9 mouse cellular contexts compared by ENCODE assay signal in genomic region chr15:10982064-10982435, GRCm38 (mm10). TPM values are rescaled to one million over a fixed set of nuclear protein-coding genes. Genes with fewer than 3 reads are reported as not detected.
DNase-seq lines count a peak whose midpoint lies in the region; ATAC-seq and TF ChIP-seq lines count a peak whose summit lies in the region.
"Had no signal": no experiment of that assay in that cellular context is flagged by ENCODE, and none has a peak within 500 bp of the region (broad histone marks: within the 10 kb centered on the region; RNA-seq: fewer than 3 reads in every experiment).

No protein-coding gene starts in this region.

- TF ChIP-seq EP300 in liver, postnatal 0 days (IDR thresholded peaks at IDR 0.05; ENCODE audit: low read depth), result no peak

- peak overlapping the region; percentile 66 for H3K4me2 ChIP-seq in liver, postnatal 0 days (ENCODE audit: low read depth, low read length)

- TF ChIP-seq CTCF in liver, postnatal 0 days (IDR thresholded peaks at IDR 0.05; ENCODE audit: low read depth), result no peak

- H3K4me1 ChIP-seq in erythroblast, embryonic 14.5 days (ENCODE audit: control insufficient read depth), result peaks cover 19% of the 10 kb centered on the region
- H3K4me1 ChIP-seq in liver, postnatal 0 days (ENCODE audit: insufficient read depth), result peaks cover 3% of the 10 kb centered on the region; the same call in 1 of the 2 replicates

- no peak for ATAC-seq in erythroblast, adult 5-6 weeks (replicated peaks; ENCODE audit: low FRiP score, poor library complexity, severe bottlenecking)
- peak; percentile 2 for ATAC-seq in CD4-positive, CD25-positive, alpha-beta regulatory T cell, adult 4 months
- ATAC-seq in liver, postnatal 0 days, result no peak

- peak overlapping the region; percentile 80 for H3K4me3 ChIP-seq in erythroblast, embryonic 14.5 days (replicated peaks)
- peak overlapping the region; percentile 59 for H3K4me3 ChIP-seq in liver, postnatal 0 days (ENCODE audit: low read depth, low read length)

- peaks cover 3% of the 10 kb centered on the region for H3K36me3 ChIP-seq in erythroblast, embryonic 14.5 days (ENCODE audit: control insufficient read depth)
- peaks cover 4% of the 10 kb centered on the region for H3K36me3 ChIP-seq in liver, postnatal 0 days (replicated peaks; ENCODE audit: insufficient read depth, low read length)

- WGBS in liver, postnatal 0 days (ENCODE audit: insufficient replicate concordance), result 5% methylated on average over 6 of the region's 6 CpGs

- H3K9me3 ChIP-seq in erythroblast, embryonic 14.5 days (ENCODE audit: control insufficient read depth, low read length), result no peaks in the 10 kb centered on the region
- no peaks in the 10 kb centered on the region for H3K9me3 ChIP-seq in liver, postnatal 0 days (ENCODE audit: low read length)

- no peaks in the 10 kb centered on the region for H3K27me3 ChIP-seq in erythroblast, embryonic 14.5 days (ENCODE audit: control insufficient read depth)
- H3K27me3 ChIP-seq in liver, postnatal 0 days (ENCODE audit: insufficient read depth, low read length), result no peaks in the 10 kb centered on the region

- H3K27ac ChIP-seq in liver, postnatal 0 days (ENCODE audit: low read depth), result peak overlapping the region; percentile 86

- peak; percentile 4 for DNase-seq in forelimb bud, embryonic 11.5 days (ENCODE audit: low read depth, low spot score)
- DNase-seq in liver, postnatal 0 days, result no peak
- no peak for DNase-seq in right cerebral cortex, postnatal 36 days (ENCODE audit: low spot score in 2 of 2)
- DNase-seq in left cerebral cortex, postnatal 10 days (ENCODE audit: extremely low spot score in 1 of 2, low spot score in 2 of 2), result no peak
- no peak for DNase-seq in adipocyte (ENCODE audit: low spot score)

- peak overlapping the region; percentile 64 for H3K9ac ChIP-seq in liver, postnatal 0 days (replicated peaks)

- intact Hi-C loops in left cerebral cortex, postnatal 10 days (cut with DNase I), result loop anchor here (5.0 kb wide), 1 partner anchor 60 kb away; no protein-coding TSS in a partner anchor

RNA-seq across cellular contexts. Expression of gene Amacr, which starts 0.5 kb away (rescaled TPM):
- polyA plus RNA-seq in erythroblast, embryonic 14.5 days (2012), result 0.07 and 0.10 TPM in 2 replicates
- 1.0 TPM in 1 of 2 replicates, not detected in the other for total RNA-seq in erythroblast, adult 5-6 weeks (2015; ENCODE audit: low replicate concordance)
- not detected in 2 replicates for total RNA-seq in erythroblast, adult 5-6 weeks (2017; ENCODE audit: low replicate concordance)
- polyA plus RNA-seq in CD4-positive, CD25-positive, alpha-beta regulatory T cell, adult 4 months (2017; shearing (Covaris generic)), result 1 to 10 TPM; 4.5 to 4.7 TPM
- polyA plus RNA-seq in liver, postnatal 0 days (2015; fragmentation: Nextera tagmentation; extraction: Ambion mirVana), result 114 and 124 TPM in 2 replicates
- total RNA-seq in left cerebral cortex, postnatal 10 days (2021), result 10 to 100 TPM in 1 of 2 experiments, 1 to 10 TPM in 1; 6.4 to 10.8 TPM

RNA-seq across cellular contexts. Expression of gene Slc45a2, which starts 18.5 kb away (rescaled TPM):
- not detected in 2 replicates for polyA plus RNA-seq in erythroblast, embryonic 14.5 days (2012)
- total RNA-seq in erythroblast, adult 5-6 weeks (2015; ENCODE audit: low replicate concordance), result not detected in 2 replicates
- not detected in 2 replicates for total RNA-seq in erythroblast, adult 5-6 weeks (2017; ENCODE audit: low replicate concordance)
- not detected for polyA plus RNA-seq in CD4-positive, CD25-positive, alpha-beta regulatory T cell, adult 4 months (2017; shearing (Covaris generic))
- polyA plus RNA-seq in liver, postnatal 0 days (2015; fragmentation: Nextera tagmentation; extraction: Ambion mirVana), result 0.04 and 0.05 TPM in 2 replicates
- total RNA-seq in left cerebral cortex, postnatal 10 days (2021), result not detected

RNA-seq across cellular contexts. Expression of gene C1qtnf3, which starts 29.9 kb away (rescaled TPM):
- polyA plus RNA-seq in erythroblast, embryonic 14.5 days (2012), result not detected in 2 replicates
- total RNA-seq in erythroblast, adult 5-6 weeks (2015; ENCODE audit: low replicate concordance), result not detected in 2 replicates
- not detected in 2 replicates for total RNA-seq in erythroblast, adult 5-6 weeks (2017; ENCODE audit: low replicate concordance)
- not detected for polyA plus RNA-seq in CD4-positive, CD25-positive, alpha-beta regulatory T cell, adult 4 months (2017; shearing (Covaris generic))
- polyA plus RNA-seq in liver, postnatal 0 days (2015; fragmentation: Nextera tagmentation; extraction: Ambion mirVana), result 0.14 and 0.30 TPM in 2 replicates
- under 1 TPM in 1 of 2 experiments, not detected in 1; 0.15 TPM for total RNA-seq in left cerebral cortex, postnatal 10 days (2021)

RNA-seq across cellular contexts. Expression of gene Rxfp3, which starts 55.7 kb away (rescaled TPM):
- not detected in 2 replicates for polyA plus RNA-seq in erythroblast, embryonic 14.5 days (2012)
- not detected in 2 replicates for total RNA-seq in erythroblast, adult 5-6 weeks (2015; ENCODE audit: low replicate concordance)
- not detected in 2 replicates for total RNA-seq in erythroblast, adult 5-6 weeks (2017; ENCODE audit: low replicate concordance)
- not detected for polyA plus RNA-seq in CD4-positive, CD25-positive, alpha-beta regulatory T cell, adult 4 months (2017; shearing (Covaris generic))
- not detected in 2 replicates for polyA plus RNA-seq in liver, postnatal 0 days (2015; fragmentation: Nextera tagmentation; extraction: Ambion mirVana)
- 1 to 10 TPM; 2.8 to 4.1 TPM for total RNA-seq in left cerebral cortex, postnatal 10 days (2021)
- total RNA-seq: gastrocnemius, postnatal 36 days had no signal

Comparison
In these comparisons a context has a peak if more than half of its experiments do, and no peak if none do; other contexts are left out.
1. RNA of gene Amacr, which starts 0.5 kb away (polyA plus RNA-seq): 114 to 124 TPM in liver, postnatal 0 days; 4.5 to 4.7 TPM in CD4-positive, CD25-positive, alpha-beta regulatory T cell, adult 4 months and 0.07 to 0.10 TPM in erythroblast, embryonic 14.5 days; every median in the first group is over 10 times any median in the second.